Mouse (Mus musculus) cortical plate, adult 2 months (tissue): ENCODE measurements around the gene Pex11b. TPM values are rescaled to one million over a fixed set of nuclear protein-coding genes. Genes with fewer than 3 reads are reported as not detected.
A peak's percentile ranks its signal among the peaks of the same experiment; 100 is the strongest.

Experiments used
- H3K27ac ChIP-seq: fragments of 200-500 bp; 2 replicates; pipeline ENCODE4 v1.5.1; 2012; ENCODE audit warnings: low read length, control low read depth, inconsistent platforms; ENCODE audit not compliant: insufficient read depth
- H3K4me1 ChIP-seq: fragments of 200-500 bp; 2 replicates; pipeline ENCODE4 v1.6.1; 2011; ENCODE audit warnings: low read length; ENCODE audit not compliant: control insufficient read depth, insufficient read depth
- H3K4me3 ChIP-seq: fragments of 200-500 bp; 2 replicates; pipeline ENCODE4 v1.5.1; 2011; ENCODE audit warnings: mild to moderate bottlenecking, low read length, control low read depth; ENCODE audit not compliant: insufficient read depth
- CTCF ChIP-seq: fragments of 200-500 bp; IDR thresholded peaks from 2 replicates; pipeline ENCODE4 v1.5.1; 2011; ENCODE audit warnings: mild to moderate bottlenecking, control low read depth, low read length; ENCODE audit not compliant: insufficient read depth; ENCODE audit errors: extremely low read depth
- POLR2A ChIP-seq: fragments of 200-500 bp; IDR thresholded peaks from 2 replicates; pipeline ENCODE4 v1.6.1; 2011; ENCODE audit warnings: mild to moderate bottlenecking, low read length, control low read depth; ENCODE audit not compliant: insufficient read depth; ENCODE audit errors: extremely low read depth
- polyA plus RNA-seq: library from polyadenylated mRNA; depleted of rRNA; stranded (reverse); fragments of >200 nt; gene quantifications from 2 replicates; pipeline ENCODE4 v1.2.3, GENCODE M21; 2012

Pex11b gene
- polyA plus RNA-seq, 1 experiment, result 62.8 TPM

GRCm38 (mm10) chr3:96606618-96607017, 28.6 kb upstream of the Pex11b start:
- TF ChIP-seq POLR2A (no peak), CTCF (no peak)
- peaks cover 11% of the 10 kb centered on the region; the same call in 1 of the 2 replicates for H3K4me1 ChIP-seq
- H3K4me3 ChIP-seq, result no peak overlapping the region
- no peak overlapping the region for H3K27ac ChIP-seq

GRCm38 (mm10) chr3:96617941-96618340, 17.2 kb upstream of the Pex11b start:
- Histone ChIP-seq H3K27ac (no peak overlapping the region), H3K4me3 (no peak overlapping the region), H3K4me1 (no peaks in the 10 kb centered on the region)
- TF ChIP-seq CTCF, result no peak
- no peak for TF ChIP-seq POLR2A

GRCm38 (mm10) chr3:96623201-96623600, 12.0 kb upstream of the Pex11b start:
- H3K27ac ChIP-seq, result no peak overlapping the region
- H3K4me3 ChIP-seq, result no peak overlapping the region
- no peak for TF ChIP-seq CTCF
- no peak for TF ChIP-seq POLR2A
- no peaks in the 10 kb centered on the region for H3K4me1 ChIP-seq

GRCm38 (mm10) chr3:96629729-96630600, 5.2 kb upstream of the Pex11b start, which contains the start of gene Rbm8a:
Rbm8a (plus strand) TSS chr3:96629933.
- TF ChIP-seq CTCF (no peak), POLR2A (peak; percentile 89)
- Histone ChIP-seq H3K27ac (peak within 1 kb of the TSS; percentile 29; the same call in 1 of the 2 replicates), H3K4me1 (peaks cover 3% of the 10 kb centered on the region; the same call in 1 of the 2 replicates), H3K4me3 (peak within 1 kb of the TSS; percentile 60)

- TF ChIP-seq CTCF, result no peak
- TF ChIP-seq POLR2A, result no peak
- Histone ChIP-seq H3K4me3 (no peak overlapping the region), H3K27ac (no peak overlapping the region), H3K4me1 (peaks cover 6% of the 10 kb centered on the region)
These were observed 3.1 kb upstream of the Pex11b start for GRCm38 (mm10) chr3:96632058-96632457.

GRCm38 (mm10) chr3:96634015-96634414, 1.2 kb upstream of the Pex11b start:
- no peak for TF ChIP-seq POLR2A
- no peak for TF ChIP-seq CTCF
- H3K4me1 ChIP-seq, result peaks cover 5% of the 10 kb centered on the region
- H3K27ac ChIP-seq, result no peak overlapping the region
- H3K4me3 ChIP-seq, result no peak overlapping the region

GRCm38 (mm10) chr3:96635906-96636305, 730 bp downstream of the Pex11b start:
- Histone ChIP-seq H3K4me3 (peak overlapping the region; percentile 87), H3K27ac (peak overlapping the region; percentile 9; the same call in 1 of the 2 replicates), H3K4me1 (peaks cover 5% of the 10 kb centered on the region)
- no peak for TF ChIP-seq CTCF

GRCm38 (mm10) chr3:96636448-96636847, 1.3 kb downstream of the Pex11b start:
- no peak overlapping the region for H3K27ac ChIP-seq
- TF ChIP-seq CTCF (no peak), POLR2A (no peak)
- peaks cover 5% of the 10 kb centered on the region for H3K4me1 ChIP-seq
- H3K4me3 ChIP-seq, result peak overlapping the region; percentile 87; the same call in 1 of the 2 replicates

GRCm38 (mm10) chr3:96639219-96639618, 4.0 kb downstream of the Pex11b start:
- no peak overlapping the region for H3K27ac ChIP-seq
- peaks cover 5% of the 10 kb centered on the region for H3K4me1 ChIP-seq
- TF ChIP-seq CTCF, result peak; percentile 61
- no peak for TF ChIP-seq POLR2A
- H3K4me3 ChIP-seq, result no peak overlapping the region
